ENCODE assay signal across 20 mouse cellular contexts in genomic region chr3:131154576-131154975, GRCm38 (mm10). TPM values are rescaled to one million over a fixed set of nuclear protein-coding genes. Genes with fewer than 3 reads are reported as not detected.
A peak's percentile ranks its signal among the peaks of the same experiment; 100 is the strongest.
DNase-seq lines count a peak whose midpoint lies in the region; ATAC-seq and TF ChIP-seq lines count a peak whose summit lies in the region.
"Had no signal": no experiment of that assay in that cellular context is flagged by ENCODE, and none has a peak within 500 bp of the region (broad histone marks: within the 10 kb centered on the region; RNA-seq: fewer than 3 reads in every experiment).

No protein-coding gene starts in this region.

- H3K4me3 ChIP-seq in hindbrain, postnatal 0 days (ENCODE audit: low read length) = no peak overlapping the region
- no peak overlapping the region for H3K4me3 ChIP-seq in hindbrain, embryonic 12.5 days
- H3K4me3 ChIP-seq in C2C12 (ENCODE audit: insufficient read depth, poor library complexity, severe bottlenecking) = no peak overlapping the region
- H3K4me3 ChIP-seq: hindbrain, embryonic 10.5 days; intestine, embryonic 15.5 days; layer of hippocampus, adult 2 months; liver, embryonic 12.5 days had no signal

- no peaks in the 10 kb centered on the region for H3K9me3 ChIP-seq in hindbrain, postnatal 0 days (ENCODE audit: low read length)
- H3K9me3 ChIP-seq in hindbrain, embryonic 12.5 days (replicated peaks) = no peaks in the 10 kb centered on the region
- H3K9me3 ChIP-seq: hindbrain, embryonic 10.5 days; intestine, embryonic 15.5 days; liver, embryonic 12.5 days had no signal

- 77% methylated on average over 9 of the region's 9 CpGs for WGBS in hindbrain, postnatal 0 days
- 78% methylated on average over 9 of the region's 9 CpGs for WGBS in hindbrain, embryonic 12.5 days

- H3K4me2 ChIP-seq in hindbrain, postnatal 0 days (ENCODE audit: low read depth, low read length) = no peak overlapping the region
- H3K4me2 ChIP-seq in hindbrain, embryonic 12.5 days (replicated peaks) = no peak overlapping the region
- H3K4me2 ChIP-seq: intestine, embryonic 15.5 days; liver, embryonic 12.5 days; lung, embryonic 14.5 days had no signal

- no peak overlapping the region for H3ac ChIP-seq in C2C12 (ENCODE audit: control insufficient read depth, insufficient read length, low read depth)

- H3K27ac ChIP-seq in hindbrain, postnatal 0 days = no peak overlapping the region
- H3K27ac ChIP-seq in hindbrain, embryonic 12.5 days = no peak overlapping the region
- H3K27ac ChIP-seq: intestine, embryonic 15.5 days; layer of hippocampus, adult 2 months; liver, embryonic 12.5 days; macrophage; stomach, postnatal 0 days had no signal

- no peaks in the 10 kb centered on the region for H3K27me3 ChIP-seq in hindbrain, postnatal 0 days (ENCODE audit: insufficient read depth, low read length)
- no peaks in the 10 kb centered on the region for H3K27me3 ChIP-seq in hindbrain, embryonic 12.5 days
- H3K27me3 ChIP-seq in C2C12 (ENCODE audit: control insufficient read depth, insufficient read depth, insufficient read length) = no peaks in the 10 kb centered on the region
- H3K27me3 ChIP-seq: intestine, embryonic 15.5 days; liver, embryonic 12.5 days had no signal

- no peaks in the 10 kb centered on the region for H3K79me3 ChIP-seq in C2C12 (ENCODE audit: low read depth)

- peak; percentile 27 for DNase-seq in hindbrain, postnatal 0 days (ENCODE audit: low spot score)
- no peak for DNase-seq in ovary, postnatal 14 days (ENCODE audit: low spot score)
- DNase-seq in gastrocnemius, adult 8-10 months (ENCODE audit: low spot score in 2 of 2) = no peak
- DNase-seq: adrenal gland, adult 8-10 months; B cell, adult 2 months; cerebellum, adult 11-12 months; gastrocnemius, postnatal 10 days; lung, embryonic 14.5 days; midbrain, embryonic 14.5 days had no signal

- H3K9ac ChIP-seq in hindbrain, postnatal 0 days (replicated peaks; ENCODE audit: low read length) = no peak overlapping the region
- no peak overlapping the region for H3K9ac ChIP-seq in hindbrain, embryonic 12.5 days
- H3K9ac ChIP-seq: intestine, embryonic 15.5 days; liver, embryonic 12.5 days; lung, embryonic 14.5 days had no signal

- H3K79me2 ChIP-seq in C2C12 (ENCODE audit: control insufficient read depth, insufficient read depth) = no peaks in the 10 kb centered on the region

- no peak for TF ChIP-seq CTCF in hindbrain, postnatal 0 days (IDR thresholded peaks at IDR 0.05; ENCODE audit: low read depth)
- TF ChIP-seq CTCF in C2C12 (IDR thresholded peaks at IDR 0.05; ENCODE audit: control insufficient read depth, insufficient read depth, insufficient read length) = no peak

- no peak for ATAC-seq in hindbrain, postnatal 0 days
- no peak for ATAC-seq in hindbrain, embryonic 12.5 days (ENCODE audit: low FRiP score)
- peak; percentile 9 for ATAC-seq in activated CD4-positive, CD25-positive, alpha-beta regulatory T cell, adult 4 months
- ATAC-seq in inflammation-experienced regulatory T-cells, adult 6 months = peak; percentile 30
- no peak for ATAC-seq in frontal cortex, adult (ENCODE audit: low TSS enrichment)
- ATAC-seq: intestine, embryonic 15.5 days; liver, embryonic 12.5 days had no signal

- no peaks in the 10 kb centered on the region for H3K36me3 ChIP-seq in hindbrain, postnatal 0 days (ENCODE audit: insufficient read depth, low read length)
- H3K36me3 ChIP-seq in hindbrain, embryonic 12.5 days = no peaks in the 10 kb centered on the region
- H3K36me3 ChIP-seq in C2C12 (ENCODE audit: control insufficient read depth, insufficient read depth) = no peaks in the 10 kb centered on the region
- H3K36me3 ChIP-seq: hindbrain, embryonic 10.5 days; intestine, embryonic 15.5 days; liver, embryonic 12.5 days had no signal

- no peaks in the 10 kb centered on the region for H3K4me1 ChIP-seq in hindbrain, postnatal 0 days (ENCODE audit: insufficient read depth, low read length)
- H3K4me1 ChIP-seq in hindbrain, embryonic 12.5 days = peaks cover 12% of the 10 kb centered on the region
- H3K4me1 ChIP-seq: intestine, embryonic 15.5 days; liver, embryonic 12.5 days had no signal

TF ChIP-seq in C2C12, 6 proteins besides CTCF, POLR2A, EP300 and RAD21:
- TF ChIP-seq CEBPB (IDR thresholded peaks at IDR 0.05; ENCODE audit: low read depth) = no peak
- TF ChIP-seq MYOD1 (IDR thresholded peaks at IDR 0.05; ENCODE audit: control insufficient read depth, insufficient read length, low read depth) = peak; percentile 9
- no peak for TF ChIP-seq USF1 (IDR thresholded peaks at IDR 0.05; ENCODE audit: low read depth)

RNA-seq across cellular contexts. Expression of gene Lef1, which starts 44.3 kb away (rescaled TPM):
- total RNA-seq in hindbrain, postnatal 0 days (2014; rRNA removed) = 5.6 and 7.2 TPM in 2 replicates
- 6.4 and 7.2 TPM in 2 replicates for polyA plus RNA-seq in hindbrain, postnatal 0 days (2015; fragmentation: Nextera tagmentation; extraction: Ambion mirVana)
- 31.9 and 33.6 TPM in 2 replicates for polyA plus RNA-seq in hindbrain, embryonic 12.5 days (2016; fragmentation: Nextera tagmentation; extraction: Ambion mirVana)
- polyA plus RNA-seq in C2C12 (2012; fragmentation: generic; extraction: Trizol) = 4.6 TPM
- polyA plus RNA-seq in activated CD4-positive, CD25-positive, alpha-beta regulatory T cell, adult 4 months (2017; shearing (Covaris generic)) = 100 to 1,000 TPM; 175 to 182 TPM
- 100 to 1,000 TPM; 103 to 195 (median 174) TPM for polyA plus RNA-seq in inflammation-experienced regulatory T-cells, adult 6 months (2017; shearing (Covaris generic))
- total RNA-seq in gastrocnemius, adult 8-10 months (2022) = under 1 TPM in 2 of 4 experiments, not detected in 2; 0.07 to 0.16 TPM

Comparison
In these comparisons a context has a peak if more than half of its experiments do, and no peak if none do; other contexts are left out.
1. ATAC-seq: peak in activated CD4-positive, CD25-positive, alpha-beta regulatory T cell, adult 4 months (single experiment) and inflammation-experienced regulatory T-cells, adult 6 months (single experiment); none in hindbrain, postnatal 0 days (single experiment), hindbrain, embryonic 12.5 days (single experiment) and frontal cortex, adult (single experiment).